Mouse (Mus musculus) liver, embryonic 16.5 days (tissue): Measurements from ENCODE around the gene B4galt1. TPM values are rescaled to one million over a fixed set of nuclear protein-coding genes. Genes with fewer than 3 reads are reported as not detected.

ENCODE experiments used
- ATAC-seq: fragments of 200-750 bp; cut with Nextera tagmentation; 2 replicates; pipeline ENCODE4 v1.8.0; 2017; ENCODE audit warnings: low read depth, mild to moderate bottlenecking, moderate number of reproducible peaks, moderate library complexity
- H3K27ac ChIP-seq: fragments of 300-500 bp; sonication (generic); 2 replicates; pipeline ENCODE4 v1.5.1; 2014; ENCODE audit warnings: mild to moderate bottlenecking, low read length
- H3K27me3 ChIP-seq: fragments of 300-500 bp; sonication (generic); 2 replicates; pipeline ENCODE4 v1.6.1; 2014; ENCODE audit warnings: low read depth, low read length, mixed read lengths; ENCODE audit not compliant: control insufficient read depth, insufficient read depth
- H3K36me3 ChIP-seq: fragments of 300-500 bp; sonication (generic); 2 replicates; pipeline ENCODE4 v1.6.1; 2014; ENCODE audit warnings: mild to moderate bottlenecking; ENCODE audit not compliant: control insufficient read depth, insufficient read depth
- H3K4me1 ChIP-seq: fragments of 300-500 bp; sonication (generic); 2 replicates; pipeline ENCODE4 v1.6.1; 2014; ENCODE audit warnings: low read depth, low read length, mixed read lengths; ENCODE audit not compliant: control insufficient read depth
- H3K4me2 ChIP-seq: fragments of 300-500 bp; sonication (generic); 2 replicates; pipeline ENCODE4 v1.6.1; 2014; ENCODE audit warnings: low read depth, low read length, mixed read lengths
- H3K4me3 ChIP-seq: fragments of 300-500 bp; sonication (generic); 2 replicates; pipeline ENCODE4 v1.5.1; 2014; ENCODE audit warnings: low read depth, mild to moderate bottlenecking, low read length
- H3K9ac ChIP-seq: fragments of 300-500 bp; sonication (generic); 2 replicates; pipeline ENCODE4 v1.6.1; 2014; ENCODE audit warnings: low read depth, low read length
- H3K9me3 ChIP-seq: fragments of 300-500 bp; sonication (generic); replicated peaks from 2 replicates; pipeline ENCODE4 v1.6.1; 2016; ENCODE audit warnings: low read length; ENCODE audit not compliant: control insufficient read depth
- WGBS: fragments of 180-500 bp; shearing (Covaris S2); extraction: QIAGEN DNeasy Blood & Tissue Kit; methylation state at CpG from one replicate; pipeline ENCODE4 v1.1.7; 2014; ENCODE audit not compliant: insufficient replicate concordance; 5-methylcytosine and 5-hydroxymethylcytosine counted together
- polyA plus RNA-seq: library from polyadenylated mRNA; unstranded; fragments of >200 nt; fragmentation: Nextera tagmentation; extraction: Ambion mirVana; gene quantifications from 2 replicates; pipeline ENCODE4 v1.2.1, GENCODE M21; 2015

Gene B4galt1
- polyA plus RNA-seq, 1 experiment from 2014 or later = 32.6 TPM

DNA sequence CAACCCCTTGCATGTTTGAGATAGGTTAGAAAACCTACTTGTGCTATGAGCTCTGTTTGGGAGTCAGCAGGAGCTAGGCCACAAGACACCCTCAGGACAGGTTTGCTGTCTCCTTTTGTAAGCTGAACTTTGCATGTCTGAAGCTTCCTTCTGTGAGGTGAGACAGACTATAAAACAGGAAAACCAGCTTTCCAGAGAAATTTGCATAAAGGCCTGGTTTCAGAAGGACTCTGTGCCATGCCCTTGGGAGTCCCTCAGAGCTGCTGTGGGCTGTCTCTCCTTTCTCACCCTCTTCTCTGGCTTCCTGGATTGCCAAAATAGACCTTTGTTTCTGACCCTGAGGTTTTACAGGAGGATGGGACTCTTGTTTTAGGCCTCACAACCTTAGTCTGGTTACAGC is 59.5 kb downstream of the B4galt1 start:
- H3K4me3 ChIP-seq = no peak overlapping the region
- no peaks in the 10 kb centered on the region for H3K4me1 ChIP-seq
- H3K9me3 ChIP-seq = no peaks in the 10 kb centered on the region
- no peak overlapping the region for H3K27ac ChIP-seq
- no peak for ATAC-seq
- no peaks in the 10 kb centered on the region for H3K27me3 ChIP-seq
- no peak overlapping the region for H3K9ac ChIP-seq
- H3K36me3 ChIP-seq = no peaks in the 10 kb centered on the region
- H3K4me2 ChIP-seq = no peak overlapping the region

GRCm38 (mm10) chr4:40791176-40791575 is 62.6 kb downstream of the B4galt1 start:
- Histone ChIP-seq H3K27me3 (no peaks in the 10 kb centered on the region), H3K9me3 (no peaks in the 10 kb centered on the region), H3K4me1 (no peaks in the 10 kb centered on the region), H3K27ac (no peak overlapping the region), H3K4me2 (no peak overlapping the region), H3K9ac (no peak overlapping the region), H3K4me3 (no peak overlapping the region), H3K36me3 (no peaks in the 10 kb centered on the region)
- WGBS = 83% methylated on average over 4 of the region's 4 CpGs
- ATAC-seq = no peak

DNA sequence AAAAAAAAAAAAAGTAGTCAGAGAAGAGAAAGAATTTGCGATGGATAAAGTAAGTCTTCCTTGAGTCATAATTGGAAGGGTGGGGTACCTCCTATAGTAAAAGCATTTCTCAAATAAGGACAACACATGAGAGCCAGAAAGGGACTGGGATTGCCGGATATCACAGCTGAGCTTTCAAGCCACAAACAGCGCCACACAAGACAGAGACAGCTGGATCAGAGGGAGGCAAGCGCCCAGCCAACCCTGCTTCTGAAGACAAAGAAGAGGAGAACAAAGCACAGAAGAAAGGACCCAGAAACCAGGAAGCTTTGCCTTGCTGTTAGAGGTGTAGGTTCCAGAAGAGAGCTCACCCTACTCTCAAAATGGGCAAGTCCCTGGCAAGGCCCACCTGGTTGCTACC is 67.2 kb downstream of the B4galt1 start:
- no peak overlapping the region for H3K4me3 ChIP-seq
- WGBS = 75% methylated on average over 4 of the region's 4 CpGs
- H3K9me3 ChIP-seq = no peaks in the 10 kb centered on the region
- H3K4me2 ChIP-seq = no peak overlapping the region
- H3K27ac ChIP-seq = no peak overlapping the region
- H3K4me1 ChIP-seq = peaks cover 7% of the 10 kb centered on the region
- no peaks in the 10 kb centered on the region for H3K27me3 ChIP-seq
- no peak for ATAC-seq
- no peaks in the 10 kb centered on the region for H3K36me3 ChIP-seq
- no peak overlapping the region for H3K9ac ChIP-seq

DNA sequence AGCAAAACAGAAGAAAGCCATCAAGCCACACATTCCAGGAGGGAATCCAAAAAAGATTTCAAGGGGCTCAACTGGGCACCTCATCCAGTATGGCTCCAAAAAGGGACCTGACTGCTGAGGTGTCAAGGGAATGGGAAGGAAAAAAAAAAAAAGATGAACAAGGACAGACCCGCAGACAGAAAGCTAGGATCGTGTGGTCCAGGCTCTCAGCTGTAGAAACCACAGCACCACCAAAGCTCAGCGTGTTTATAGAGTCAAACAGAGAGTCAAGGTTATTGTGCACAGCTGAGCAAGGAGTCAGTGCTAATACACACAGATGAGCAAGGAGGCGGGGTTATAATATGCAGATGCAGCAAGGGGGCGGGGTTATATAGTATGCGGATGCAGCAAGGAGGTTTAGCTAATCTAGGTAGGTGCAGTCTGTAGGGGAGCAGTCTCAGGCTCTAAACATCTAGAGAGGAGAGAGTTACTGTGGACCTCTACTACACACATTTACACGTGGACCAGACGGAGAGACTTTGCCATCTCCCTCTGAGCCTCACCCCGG is 68.1 kb downstream of the B4galt1 start:
- no peaks in the 10 kb centered on the region for H3K9me3 ChIP-seq
- H3K9ac ChIP-seq = no peak overlapping the region
- ATAC-seq = peak; percentile 43; the same call in 1 of the 2 replicates
- H3K4me2 ChIP-seq = no peak overlapping the region
- no peak overlapping the region for H3K4me3 ChIP-seq
- H3K27me3 ChIP-seq = no peaks in the 10 kb centered on the region
- peaks cover 15% of the 10 kb centered on the region for H3K4me1 ChIP-seq
- no peak overlapping the region for H3K27ac ChIP-seq
- 54% methylated on average over 9 of the region's 9 CpGs for WGBS
- H3K36me3 ChIP-seq = no peaks in the 10 kb centered on the region

- H3K9me3 ChIP-seq = no peaks in the 10 kb centered on the region
- H3K4me2 ChIP-seq = no peak overlapping the region
- no peak overlapping the region for H3K27ac ChIP-seq
- no peaks in the 10 kb centered on the region for H3K27me3 ChIP-seq
- H3K9ac ChIP-seq = no peak overlapping the region
- peaks cover 15% of the 10 kb centered on the region for H3K4me1 ChIP-seq
- WGBS = 65% methylated on average over 10 of the region's 10 CpGs
- H3K36me3 ChIP-seq = no peaks in the 10 kb centered on the region
- no peak overlapping the region for H3K4me3 ChIP-seq
- no peak for ATAC-seq
Observed at GRCm38 (mm10) chr4:40784556-40785169, 69.1 kb downstream of the B4galt1 start.

GRCm38 (mm10) chr4:40783049-40783448 is 70.8 kb downstream of the B4galt1 start:
- H3K9me3 ChIP-seq = no peaks in the 10 kb centered on the region
- H3K4me3 ChIP-seq = no peak overlapping the region
- 66% methylated on average over 4 of the region's 4 CpGs for WGBS
- peaks cover 15% of the 10 kb centered on the region for H3K4me1 ChIP-seq
- ATAC-seq = no peak
- H3K36me3 ChIP-seq = no peaks in the 10 kb centered on the region
- H3K27me3 ChIP-seq = no peaks in the 10 kb centered on the region
- no peak overlapping the region for H3K27ac ChIP-seq
- H3K9ac ChIP-seq = no peak overlapping the region
- H3K4me2 ChIP-seq = no peak overlapping the region

GRCm38 (mm10) chr4:40781797-40782495 is 71.9 kb downstream of the B4galt1 start:
- WGBS = 11% methylated on average over 8 of the region's 8 CpGs

GRCm38 (mm10) chr4:40781143-40781542 is 72.7 kb downstream of the B4galt1 start:
- WGBS = 8% methylated on average over 3 of the region's 3 CpGs

More at GRCm38 (mm10) chr4:40781797-40782495, 71.9 kb downstream of the B4galt1 start:
- Histone ChIP-seq H3K9me3 (no peaks in the 10 kb centered on the region), H3K4me3 (no peak overlapping the region), H3K4me1 (peaks cover 15% of the 10 kb centered on the region), H3K27me3 (no peaks in the 10 kb centered on the region), H3K9ac (no peak overlapping the region), H3K36me3 (no peaks in the 10 kb centered on the region), H3K4me2 (peak overlapping the region; percentile 27; the same call in 1 of the 2 replicates), H3K27ac (peak overlapping the region; percentile 60)
- ATAC-seq = no peak

DNA sequence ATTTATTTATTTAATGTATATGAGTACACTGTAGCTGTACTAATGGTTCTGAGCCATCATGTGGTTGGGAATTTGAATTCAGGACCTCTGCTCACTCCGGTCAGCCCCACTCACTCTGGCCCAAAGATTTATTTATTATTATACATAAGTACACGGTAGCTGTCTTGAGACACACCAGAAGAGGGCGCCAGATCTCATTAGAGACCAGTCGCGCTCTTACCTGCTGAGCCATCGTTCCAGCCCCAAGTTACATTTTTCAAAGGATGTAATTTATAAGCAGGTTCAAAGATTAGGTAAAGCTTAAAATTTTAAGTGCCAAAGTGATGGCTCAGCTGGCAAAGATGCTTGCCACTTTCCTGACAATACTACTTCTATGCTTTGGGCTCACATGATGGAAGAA is 75.1 kb downstream of the B4galt1 start:
- no peak for ATAC-seq
- H3K27ac ChIP-seq = no peak overlapping the region
- H3K36me3 ChIP-seq = no peaks in the 10 kb centered on the region
- H3K9ac ChIP-seq = no peak overlapping the region
- H3K4me3 ChIP-seq = no peak overlapping the region
- peaks cover 19% of the 10 kb centered on the region for H3K4me1 ChIP-seq
- H3K9me3 ChIP-seq = no peaks in the 10 kb centered on the region
- no peak overlapping the region for H3K4me2 ChIP-seq
- WGBS = 58% methylated on average over 6 of the region's 6 CpGs
- no peaks in the 10 kb centered on the region for H3K27me3 ChIP-seq

More at GRCm38 (mm10) chr4:40781143-40781542, 72.7 kb downstream of the B4galt1 start:
- Histone ChIP-seq H3K9me3 (no peaks in the 10 kb centered on the region), H3K27ac (peak overlapping the region; percentile 60), H3K4me1 (peaks cover 15% of the 10 kb centered on the region), H3K4me3 (no peak overlapping the region), H3K36me3 (no peaks in the 10 kb centered on the region), H3K27me3 (no peaks in the 10 kb centered on the region), H3K9ac (no peak overlapping the region), H3K4me2 (peak overlapping the region; percentile 27; the same call in 1 of the 2 replicates)
- ATAC-seq = no peak
